Mouse (Mus musculus): ENCODE data around the gene Kif23.

- TF ChIP-seq POLR2A (IDR thresholded peaks at IDR 0.05; ENCODE audit: insufficient read depth, low read length) = no peak
- TF ChIP-seq CTCF (IDR thresholded peaks at IDR 0.05; ENCODE audit: low read depth, low read length) = no peak
- TF ChIP-seq EP300 (IDR thresholded peaks at IDR 0.05; ENCODE audit: insufficient read depth, low read depth, low read length) = no peak
These were observed 44.6 kb upstream of the Kif23 start for GRCm38 (mm10) chr9:61991158-61991557.
